Mouse (Mus musculus): Measurements from ENCODE around the gene Kank4.
"Not testable (repeated sequence)": the region's sequence is repeated elsewhere in the genome, so short reads cannot be mapped to it uniquely, and the experiment has no call there.

The Kank4 gene

GRCm38 (mm10) chr4:98831726-98832125 is 14.4 kb upstream of the Kank4 start:
- DNase-seq (ENCODE audit: low spot score): no peak

- no peak for DNase-seq (ENCODE audit: low spot score)
Observed at GRCm38 (mm10) chr4:98826701-98827100, 9.4 kb upstream of the Kank4 start.

DNA sequence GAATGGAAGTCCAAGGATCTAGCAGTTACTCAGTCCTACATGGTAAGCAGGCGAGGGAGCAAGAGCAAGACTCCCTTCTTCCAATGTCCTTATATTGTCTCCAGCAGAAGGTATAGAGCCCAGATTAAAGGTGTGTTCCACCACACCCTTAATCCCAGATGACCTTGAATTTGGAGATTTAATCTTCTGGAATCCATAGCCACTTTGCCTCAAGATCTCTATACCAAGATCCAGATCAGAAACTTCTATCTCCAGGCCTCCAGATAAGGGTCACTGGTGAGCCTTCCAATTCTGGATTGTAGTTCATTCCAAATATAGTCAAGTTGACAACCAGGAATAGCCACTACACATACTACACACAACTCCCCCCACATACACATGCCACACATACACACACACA is 6.4 kb upstream of the Kank4 start, which contains the start of gene I0C0044D17Rik:
TSS of gene I0C0044D17Rik (minus strand) at position 101 of the 400 bp plus-strand sequence.
- not testable (repeated sequence) for DNase-seq (ENCODE audit: low spot score)

DNA sequence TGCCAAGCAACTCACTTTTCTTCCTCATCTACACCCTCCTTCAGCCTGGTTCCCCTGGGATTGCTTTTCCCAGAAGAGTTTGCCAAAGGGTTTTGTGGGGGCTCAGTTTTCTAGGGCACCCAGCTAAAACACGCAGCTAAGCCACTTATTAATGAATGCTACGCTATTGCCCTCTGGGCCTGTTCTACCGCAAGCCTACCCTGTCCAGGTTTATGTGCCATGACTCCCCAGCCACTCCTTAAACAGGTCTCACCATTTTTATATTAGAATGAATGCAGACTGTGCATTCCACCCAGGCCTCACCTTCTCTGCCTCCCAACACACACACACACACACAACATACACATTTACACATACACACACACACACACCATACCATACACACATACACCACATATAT is 5.7 kb upstream of the Kank4 start:
- DNase-seq (ENCODE audit: low spot score): no peak

DNA sequence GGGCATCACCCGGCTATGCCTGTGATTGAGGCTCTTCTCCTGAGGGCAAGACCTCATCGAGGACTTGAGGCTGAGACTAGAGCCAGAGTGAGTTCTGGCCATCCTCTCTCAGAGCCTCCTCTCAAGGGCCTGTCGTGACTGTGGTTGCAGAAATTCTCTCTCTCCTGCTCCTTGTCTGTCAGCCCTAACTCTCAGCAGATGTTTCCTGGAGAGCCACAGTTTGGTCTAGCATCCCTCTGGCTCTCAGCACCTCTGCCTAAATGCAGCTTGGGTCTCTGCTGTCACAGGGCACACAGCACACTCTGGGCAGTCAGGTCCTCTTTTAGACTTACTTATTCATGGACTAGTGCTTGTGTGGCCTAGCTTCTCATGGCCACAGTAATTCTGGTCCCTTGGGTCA is 5.1 kb upstream of the Kank4 start:
- DNase-seq (ENCODE audit: low spot score): no peak

GRCm38 (mm10) chr4:98819216-98819755 is 1.9 kb upstream of the Kank4 start:
- DNase-seq (ENCODE audit: low spot score): no peak

DNA sequence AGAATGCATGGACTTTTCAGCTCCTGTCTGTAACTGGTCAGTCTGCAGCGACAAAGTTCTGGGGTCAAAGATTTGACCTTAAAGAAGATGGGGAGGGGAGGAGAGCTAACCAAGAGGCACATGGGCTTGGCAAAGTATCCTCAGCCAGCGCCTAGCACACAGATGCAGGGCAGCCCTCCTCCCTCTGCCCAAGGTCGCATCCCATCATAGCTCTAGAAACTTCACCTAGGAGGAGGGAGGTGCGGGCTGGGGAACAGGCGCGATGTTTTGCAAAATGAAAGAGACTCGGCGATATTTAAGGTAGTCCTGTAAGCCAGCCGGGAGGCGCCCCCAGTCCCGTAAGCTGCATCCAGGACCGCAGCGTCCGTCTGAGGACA is 542 bp downstream of the Kank4 start:
- DNase-seq (ENCODE audit: low spot score): no peak

GRCm38 (mm10) chr4:98806306-98806705 is 11.0 kb downstream of the Kank4 start:
- DNase-seq (ENCODE audit: low spot score): no peak

DNA sequence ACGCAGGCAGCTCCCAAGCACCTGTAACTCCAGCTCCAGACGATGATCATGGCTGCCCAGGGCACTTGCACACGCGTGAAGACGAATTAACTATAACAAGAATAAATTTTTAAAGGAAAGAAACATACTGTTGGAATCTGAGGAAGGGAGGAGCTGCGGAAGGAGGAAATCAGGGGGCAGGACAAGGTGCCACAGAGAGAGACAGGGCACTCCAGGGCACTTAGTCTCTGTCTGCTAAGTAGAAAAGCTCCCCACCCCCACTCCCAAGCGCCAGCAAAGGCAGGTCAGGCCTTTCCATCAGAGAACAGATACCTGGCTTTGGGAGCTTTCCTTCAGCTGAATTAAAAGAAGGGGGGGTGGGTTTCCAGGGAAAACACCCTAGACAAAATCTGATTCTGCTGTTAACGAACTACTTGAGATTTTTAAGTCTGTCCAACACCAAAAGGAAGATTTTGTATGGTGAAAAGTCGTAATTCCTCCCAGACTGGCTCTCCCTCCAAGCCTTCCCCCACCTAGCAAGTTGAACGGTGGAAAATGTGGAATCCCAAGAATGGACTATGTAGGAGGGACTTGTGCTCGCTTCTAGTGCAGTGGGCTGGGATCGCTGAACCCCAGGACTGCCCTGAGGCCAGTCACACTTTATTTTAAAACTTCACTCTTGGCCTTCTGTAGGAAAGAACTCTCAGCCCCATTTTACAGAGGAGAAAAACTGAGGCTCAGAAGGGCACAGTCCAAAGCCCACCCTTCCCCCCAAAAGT is 11.9 kb downstream of the Kank4 start:
- DNase-seq (ENCODE audit: low spot score): no peak

- no peak for DNase-seq (ENCODE audit: low spot score)
Observed at GRCm38 (mm10) chr4:98804476-98805134, 12.7 kb downstream of the Kank4 start.

DNA sequence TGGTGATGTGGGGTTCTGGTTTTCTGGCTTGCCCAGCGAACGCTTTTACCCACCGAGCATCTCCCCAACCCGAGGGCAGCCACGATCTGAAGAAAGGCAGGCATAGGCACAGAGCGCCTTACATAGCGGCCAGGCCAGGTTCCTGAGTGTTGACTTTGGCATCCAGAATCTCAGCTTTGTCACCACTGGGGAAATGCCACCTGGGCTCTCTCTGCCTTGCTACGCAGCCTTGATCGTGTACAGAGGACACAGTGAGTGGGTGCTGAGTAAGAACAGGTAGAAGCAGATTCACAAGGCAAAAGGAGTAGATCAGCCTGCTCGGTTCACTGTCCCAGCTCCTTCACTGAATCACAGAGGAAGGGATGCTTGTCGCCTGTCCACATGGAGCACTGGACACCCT is 15.6 kb downstream of the Kank4 start:
- no peak for DNase-seq (ENCODE audit: low spot score)

DNA sequence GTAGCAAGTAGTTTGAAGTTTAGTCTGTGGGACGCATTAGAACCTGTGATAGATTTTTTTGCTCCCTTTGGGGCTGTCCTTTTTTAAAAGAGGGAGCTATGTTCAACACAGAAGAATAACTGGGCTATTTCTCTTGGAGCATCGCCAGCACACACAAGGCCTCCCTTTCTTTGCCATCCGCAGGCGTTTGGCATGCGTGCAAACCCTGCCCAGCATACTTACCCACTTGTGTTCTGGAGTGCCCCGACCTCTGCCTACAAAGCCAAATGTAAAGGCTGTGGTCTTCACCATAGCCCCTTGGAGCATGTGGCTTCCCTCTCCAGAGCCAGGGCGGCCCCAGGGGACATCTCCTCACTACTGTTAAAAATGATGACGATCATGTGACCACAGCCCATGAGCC is 16.5 kb downstream of the Kank4 start:
- DNase-seq (ENCODE audit: low spot score): no peak

DNA sequence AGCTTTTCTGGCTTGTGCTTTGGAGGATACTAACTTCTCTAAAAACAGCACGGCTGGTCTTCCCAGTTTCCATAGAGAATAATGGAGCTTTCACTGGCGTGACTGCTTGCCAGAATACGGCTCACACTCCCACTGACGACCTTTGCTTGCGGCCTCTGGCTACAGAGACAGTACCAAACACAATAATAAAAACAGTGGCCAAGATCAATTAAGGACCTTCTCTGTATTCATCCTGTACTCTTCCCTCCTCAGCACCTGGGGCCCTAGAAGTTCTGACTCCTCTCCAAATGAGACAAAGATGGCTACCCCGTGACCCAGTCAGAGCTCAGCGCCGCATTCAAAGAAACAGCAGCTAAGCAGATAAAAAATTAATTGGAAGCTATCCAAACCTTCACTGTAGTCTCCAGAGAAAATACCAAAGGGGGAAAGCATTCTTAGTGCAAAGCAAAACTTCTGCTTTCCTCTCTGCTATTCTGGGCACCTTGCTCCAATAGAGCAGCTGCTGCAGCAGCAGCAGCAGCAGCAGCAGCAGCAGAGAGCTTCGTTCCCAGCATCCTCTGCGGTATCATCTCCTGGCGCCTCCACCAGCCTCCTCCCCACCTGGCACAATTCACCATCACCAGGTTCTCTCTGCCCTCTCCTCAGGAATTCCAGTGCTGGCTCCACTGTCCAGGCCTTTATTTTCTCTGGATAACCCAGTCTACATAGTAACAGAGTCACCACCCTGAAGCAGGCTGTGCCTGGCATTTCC is 20.6 kb downstream of the Kank4 start:
- no peak for DNase-seq (ENCODE audit: low spot score)

DNA sequence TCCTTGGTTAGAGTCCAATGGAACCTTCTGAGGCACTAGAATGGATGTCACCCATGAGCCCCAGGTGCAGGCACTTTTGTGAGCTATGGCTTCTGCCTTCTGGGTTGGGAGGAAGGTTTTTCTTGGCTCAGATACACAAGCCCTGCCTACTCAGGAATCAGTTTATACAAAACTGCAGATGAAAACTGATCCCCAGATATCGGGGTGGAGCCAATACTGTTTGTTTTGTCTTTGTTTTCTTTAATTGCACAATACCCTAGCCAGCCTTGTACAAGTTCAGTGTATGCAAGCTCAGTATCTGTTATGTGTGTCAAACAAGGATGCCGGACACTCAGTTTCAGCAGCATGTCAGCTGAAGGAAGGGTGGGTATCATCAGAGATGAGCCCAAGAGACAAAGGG is 22.1 kb downstream of the Kank4 start:
- DNase-seq (ENCODE audit: low spot score): no peak

DNA sequence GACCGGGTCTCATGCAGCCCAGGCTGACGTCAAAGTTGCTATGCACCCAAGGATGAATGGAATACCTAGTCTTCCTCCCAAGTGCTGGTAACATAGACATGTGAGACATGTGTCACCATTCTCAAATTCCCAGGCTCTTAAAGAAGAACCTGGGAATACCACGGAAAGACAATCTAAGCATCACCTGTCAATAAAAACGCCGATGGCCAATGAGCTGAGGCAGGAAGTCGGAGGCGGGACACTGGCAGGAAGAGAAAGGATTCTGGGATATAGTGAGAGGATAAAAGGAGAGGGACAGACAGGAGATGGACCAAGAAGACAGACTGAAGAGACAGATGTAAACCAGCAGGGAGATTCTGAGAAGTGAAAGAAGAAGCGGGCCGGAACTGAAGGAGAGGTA is 23.9 kb downstream of the Kank4 start:
- no peak for DNase-seq (ENCODE audit: low spot score)

DNA sequence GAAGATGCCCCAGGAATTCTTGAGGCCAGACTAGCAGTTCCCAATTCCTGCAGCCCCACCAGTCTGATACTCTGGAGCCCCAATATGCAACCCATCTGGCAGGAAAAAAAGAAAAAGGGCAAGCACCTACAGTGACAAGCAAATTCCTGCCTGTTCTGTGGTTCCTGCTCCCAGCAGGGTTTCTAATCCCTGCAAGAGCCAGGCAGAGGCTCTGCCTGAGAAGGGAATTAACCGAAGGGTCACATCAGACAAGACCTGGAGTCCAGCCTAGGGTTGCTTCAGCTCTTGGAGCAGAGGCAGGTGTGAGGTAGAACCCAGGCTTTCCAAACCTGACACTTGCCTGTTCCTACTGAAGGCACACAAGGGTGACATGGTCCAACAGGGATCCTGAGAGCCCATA is 26.6 kb downstream of the Kank4 start:
- DNase-seq (ENCODE audit: low spot score): no peak

- DNase-seq (ENCODE audit: low spot score): no peak
Observed at GRCm38 (mm10) chr4:98789861-98790311, 27.5 kb downstream of the Kank4 start.

DNA sequence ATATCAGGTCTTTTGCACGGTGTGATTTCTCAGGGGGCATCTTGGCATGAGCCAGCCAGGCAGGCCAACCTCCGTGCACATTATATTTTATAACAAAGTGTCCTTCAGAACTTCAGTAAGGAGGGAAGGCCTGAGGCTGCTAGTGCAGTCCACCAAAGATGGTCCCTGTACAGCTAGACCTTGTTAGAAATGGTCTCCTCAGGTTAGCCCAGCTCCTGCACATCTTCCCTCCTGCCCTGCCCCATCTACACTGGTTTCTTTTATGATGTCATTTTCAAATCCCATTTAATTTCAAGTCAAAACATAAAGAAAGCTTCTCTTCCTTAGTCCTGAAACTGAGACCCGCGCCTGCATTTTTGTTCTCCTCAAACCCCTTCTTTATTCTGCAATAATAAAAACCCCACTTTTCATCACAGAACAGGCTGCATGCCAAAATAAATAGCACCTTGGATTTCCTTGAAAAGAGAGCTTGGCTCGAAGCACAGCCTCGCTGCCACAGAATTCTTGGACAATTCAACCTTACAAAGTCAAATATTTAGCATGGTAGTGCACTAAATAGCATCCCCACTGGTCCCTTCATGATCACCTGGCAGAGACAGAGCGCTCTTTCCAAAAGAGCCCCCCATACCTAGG is 28.1 kb downstream of the Kank4 start:
- DNase-seq (ENCODE audit: low spot score): no peak

- DNase-seq (ENCODE audit: low spot score): no peak
Observed at GRCm38 (mm10) chr4:98786281-98786680, 31.1 kb downstream of the Kank4 start.

- no peak for DNase-seq (ENCODE audit: low spot score)
Observed at GRCm38 (mm10) chr4:98785851-98786250, 31.5 kb downstream of the Kank4 start.

- no peak for DNase-seq (ENCODE audit: low spot score)
Observed at GRCm38 (mm10) chr4:98778219-98778618, 39.1 kb downstream of the Kank4 start.

GRCm38 (mm10) chr4:98777464-98777863 is 39.9 kb downstream of the Kank4 start:
- DNase-seq (ENCODE audit: low spot score): no peak
